Mouse (Mus musculus) gastrocnemius, postnatal 14 days (tissue): ENCODE measurements around the gene Wnt7b. TPM values are rescaled to one million over a fixed set of nuclear protein-coding genes. Genes with fewer than 3 reads are reported as not detected.
A peak's percentile ranks its signal among the peaks of the same experiment; 100 is the strongest.

Experiments used
- DNase-seq: peaks from one replicate; pipeline ENCODE4 v3.0.0; 2021; ENCODE audit warnings: mixed read lengths
- intact Hi-C: fragments of 180-260 bp; cut with DNase I; formaldehyde crosslinking; loops from one replicate; pipeline ENCODE4 v1.15.1; 2025; ENCODE audit warnings: low total_unique reads
- total RNA-seq, 2 experiments: library from RNA; stranded (reverse); gene quantifications; 2 replicates each; pipeline ENCODE4 v1.2.3; 2021

Gene Wnt7b
- total RNA-seq, 2 experiments from 2014 or later = 0.09 to 0.12 TPM

DNA sequence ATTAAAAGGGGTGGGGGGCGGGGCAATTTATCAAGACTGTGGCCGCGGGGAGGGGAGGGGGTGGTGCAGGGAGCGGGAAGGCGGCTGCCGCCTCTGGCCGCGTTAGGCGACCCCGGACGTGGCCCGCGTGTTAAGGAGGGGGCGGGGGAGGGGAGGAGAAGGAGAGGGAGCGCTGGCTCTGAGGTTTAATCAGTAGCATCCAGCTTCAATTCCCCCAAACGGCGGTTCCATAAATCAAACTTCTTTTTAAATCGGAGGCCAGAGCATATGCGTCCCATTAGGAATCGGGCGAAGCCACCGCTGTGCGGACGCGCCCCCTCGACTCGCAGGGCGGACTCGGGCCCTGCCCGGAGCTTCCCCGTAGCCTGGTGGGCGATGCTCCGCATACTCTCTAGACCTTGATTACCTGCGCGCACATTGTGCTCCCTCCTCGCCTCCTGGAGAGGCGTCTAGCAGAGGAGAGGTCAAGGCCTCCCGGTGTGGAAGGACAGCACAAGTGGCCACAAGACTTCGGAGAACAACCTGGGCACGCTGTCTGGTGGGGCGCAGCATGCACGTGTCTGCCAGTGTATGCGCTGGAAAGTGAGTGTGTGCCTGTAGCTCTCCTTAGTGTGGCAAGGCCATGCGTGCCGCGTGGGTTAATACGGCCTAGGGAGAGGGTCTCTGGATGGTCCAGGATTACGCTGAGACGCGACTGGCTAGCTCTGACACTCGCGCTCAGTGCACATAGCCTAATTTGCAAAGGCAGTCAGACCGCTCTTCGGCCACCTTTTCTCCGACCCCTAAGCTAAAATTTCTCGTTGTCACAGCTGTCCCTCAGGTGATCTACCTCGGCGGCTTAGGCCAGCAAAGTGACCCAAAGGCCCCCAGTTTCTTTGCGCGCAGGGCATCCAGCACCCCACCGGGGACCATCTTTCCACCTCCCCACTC, 5.5 kb downstream of the Wnt7b start:
- DNase-seq = no peak
- intact Hi-C loops = loop anchor here (5.0 kb wide), 1 partner anchor 189 kb away; no protein-coding TSS in a partner anchor

DNA sequence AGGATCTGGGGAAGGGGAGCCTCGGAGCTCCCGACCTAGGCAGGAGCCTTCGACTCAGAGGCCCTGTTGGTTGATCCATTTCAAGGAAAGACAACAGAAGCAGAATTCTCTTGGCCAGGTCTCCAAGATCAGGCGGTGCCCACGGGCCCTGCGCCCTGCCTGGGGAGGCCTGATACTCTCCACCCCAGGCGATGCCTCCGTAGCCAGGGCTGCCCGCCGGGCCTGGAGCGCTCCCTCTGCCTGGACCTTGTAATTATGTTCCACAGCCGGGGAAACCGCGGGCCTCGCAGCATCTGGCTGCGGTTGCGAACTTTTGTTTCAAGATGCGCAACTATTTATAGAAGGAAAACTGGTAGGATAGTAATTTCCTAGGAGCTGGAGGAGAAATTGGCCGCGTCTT, 6.2 kb downstream of the Wnt7b start:
- intact Hi-C loops = loop anchor here (5.0 kb wide), 1 partner anchor 189 kb away; no protein-coding TSS in a partner anchor
- no peak for DNase-seq

DNA sequence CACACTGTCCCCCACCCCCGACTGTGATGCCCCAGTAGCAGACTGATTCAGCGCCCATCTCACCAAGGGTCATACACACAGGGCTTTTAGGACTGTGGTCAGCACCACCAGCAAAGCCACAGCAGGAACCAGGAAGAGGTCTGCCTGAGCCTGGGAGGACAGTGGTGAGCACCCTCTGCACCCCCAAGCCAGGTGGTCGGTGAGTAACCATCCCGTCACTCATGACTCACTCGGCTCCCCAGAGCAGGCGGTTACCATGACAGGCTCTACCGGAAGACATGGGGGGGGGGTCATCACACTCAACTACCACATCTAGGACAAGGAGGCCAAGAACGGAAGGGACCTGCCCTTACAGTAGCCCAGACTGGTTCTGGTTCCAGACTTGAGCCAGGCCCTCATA, 7.7 kb downstream of the Wnt7b start:
- intact Hi-C loops = no loop called here
- no peak for DNase-seq

DNA sequence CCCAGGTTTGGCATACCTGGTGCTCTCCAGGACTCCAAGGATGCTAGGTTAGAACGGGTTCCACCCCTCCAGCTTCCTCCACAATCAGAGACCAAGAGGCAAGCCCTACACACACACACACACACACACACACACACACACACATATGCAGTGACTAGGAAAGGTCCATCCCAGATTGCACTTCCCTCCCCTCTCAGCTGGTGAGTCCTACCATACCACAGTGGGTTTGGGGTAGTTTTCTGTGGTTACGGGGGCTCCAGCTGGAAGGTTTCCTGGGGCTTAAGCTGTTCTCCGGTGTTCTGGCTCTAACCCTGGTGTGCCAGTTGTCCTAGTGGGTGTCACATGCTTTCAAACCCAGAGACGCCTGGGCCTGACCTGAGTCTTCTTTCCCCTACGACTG, 8.2 kb downstream of the Wnt7b start:
- intact Hi-C loops = no loop called here
- DNase-seq = no peak

DNA sequence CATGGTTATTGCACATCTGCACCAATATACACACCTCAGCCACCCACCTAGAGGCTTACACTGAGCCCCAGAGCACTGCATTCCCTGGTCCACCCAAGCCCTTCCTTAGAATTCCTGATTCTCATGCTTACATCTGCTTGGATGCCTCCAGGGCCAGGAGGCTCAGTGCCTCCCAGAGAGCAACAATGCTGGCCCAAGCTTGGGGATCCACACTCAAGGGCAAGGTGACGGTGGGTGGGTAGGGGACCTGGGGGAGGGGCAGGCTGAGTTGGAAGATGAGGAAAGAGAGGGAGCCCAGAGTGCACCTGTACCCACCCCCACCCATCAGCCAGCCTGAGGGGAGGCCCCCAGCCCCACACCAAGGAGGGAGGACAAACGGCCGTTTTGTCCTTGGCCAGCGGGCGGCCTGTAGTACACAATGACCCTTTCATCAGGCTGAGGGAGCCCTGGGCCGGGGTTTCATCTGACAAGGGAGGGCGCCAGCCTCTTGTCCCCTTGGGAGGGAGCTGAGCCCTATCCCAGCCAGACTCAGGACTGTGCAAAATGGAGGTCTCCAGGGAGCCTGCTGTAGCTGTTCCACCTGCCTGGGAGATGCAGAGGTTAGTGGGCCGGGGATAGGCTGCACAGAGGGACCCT, 9.5 kb downstream of the Wnt7b start:
- no peak for DNase-seq
- intact Hi-C loops = no loop called here

DNA sequence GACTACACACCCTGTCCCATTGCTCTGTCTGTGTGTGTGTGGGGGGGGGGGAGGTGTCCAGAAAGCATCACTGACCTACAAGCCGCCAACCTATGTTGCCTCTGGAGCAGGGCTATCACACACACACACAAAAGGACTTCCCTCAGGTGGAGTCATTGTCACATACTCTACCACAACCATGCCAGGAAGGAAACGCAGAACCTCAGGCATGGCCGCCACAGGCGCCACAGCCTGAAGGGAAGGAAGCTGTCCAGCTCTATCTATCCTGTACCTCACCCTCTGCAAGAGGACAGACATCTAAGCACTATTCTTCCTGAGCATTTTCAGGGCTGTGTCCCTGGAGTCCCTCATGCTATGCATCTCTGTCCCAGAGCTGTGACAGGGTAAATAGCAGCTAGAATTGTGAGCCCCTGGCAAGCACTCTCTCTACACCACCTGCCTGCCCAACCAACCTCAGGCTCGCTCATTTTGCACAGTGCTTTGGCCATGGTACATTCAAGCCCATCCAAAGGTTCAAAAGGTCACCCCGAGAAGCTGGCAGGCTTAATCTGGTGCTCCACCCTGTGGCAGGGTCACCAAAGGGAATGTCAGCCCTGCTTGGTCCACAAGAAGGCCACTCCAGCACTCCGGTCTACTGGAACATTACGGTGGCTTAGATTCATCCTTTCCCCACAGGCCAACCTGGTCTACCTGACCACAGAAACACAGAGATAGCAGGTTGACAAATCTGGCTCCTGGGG, 12.1 kb downstream of the Wnt7b start:
- DNase-seq = no peak
- intact Hi-C loops = no loop called here

DNA sequence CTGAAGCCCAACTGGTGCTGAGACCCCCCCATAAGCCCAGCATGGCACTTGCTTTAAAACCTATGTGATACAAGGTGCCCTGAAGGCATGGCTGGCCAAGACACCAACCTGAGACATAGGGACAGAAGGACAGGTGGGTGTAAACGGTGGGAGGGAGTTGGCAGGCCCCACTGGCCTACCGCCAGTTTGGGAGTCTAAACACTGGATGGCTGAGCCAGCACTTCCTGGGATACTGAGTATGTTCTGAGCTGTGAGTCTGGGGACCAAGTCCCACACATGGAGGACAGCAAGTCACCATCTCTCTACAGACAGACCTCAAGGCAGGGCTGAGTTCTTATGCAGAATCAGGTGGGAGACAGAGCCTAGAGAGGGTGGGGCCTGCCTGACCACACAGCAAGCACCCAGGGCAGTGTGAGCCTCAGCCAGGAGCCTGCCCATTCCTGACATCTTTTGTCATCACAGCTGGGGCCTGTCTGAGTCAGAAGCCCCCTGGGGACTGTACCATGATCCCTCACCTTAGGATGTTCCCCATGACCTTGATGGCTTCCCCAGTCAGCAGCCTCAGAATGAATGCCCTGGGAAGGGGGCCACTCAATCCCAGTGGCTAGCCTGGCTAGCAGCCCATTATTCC, 13.0 kb downstream of the Wnt7b start:
- no peak for DNase-seq
- intact Hi-C loops = no loop called here

DNA sequence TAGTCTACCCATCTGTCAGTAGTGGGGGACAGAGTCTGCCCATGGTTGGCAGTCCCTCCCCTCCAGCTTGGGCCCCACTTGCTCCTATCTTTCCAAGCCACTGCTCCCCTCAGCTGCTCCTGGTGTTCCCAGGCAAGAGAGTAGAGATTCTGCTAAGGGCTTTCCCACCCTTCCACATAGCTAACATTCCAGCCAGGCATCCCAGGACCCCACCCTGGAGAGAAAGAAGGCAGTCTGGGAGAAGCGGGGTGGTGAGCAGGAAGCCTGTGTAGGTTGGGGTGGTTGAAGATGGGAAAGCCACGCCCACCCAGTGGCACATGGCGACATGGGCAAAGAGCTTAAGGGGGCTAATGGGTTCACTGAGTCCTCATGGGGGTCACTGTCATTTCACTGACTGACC, 13.9 kb downstream of the Wnt7b start:
- DNase-seq = no peak
- intact Hi-C loops = no loop called here

DNA sequence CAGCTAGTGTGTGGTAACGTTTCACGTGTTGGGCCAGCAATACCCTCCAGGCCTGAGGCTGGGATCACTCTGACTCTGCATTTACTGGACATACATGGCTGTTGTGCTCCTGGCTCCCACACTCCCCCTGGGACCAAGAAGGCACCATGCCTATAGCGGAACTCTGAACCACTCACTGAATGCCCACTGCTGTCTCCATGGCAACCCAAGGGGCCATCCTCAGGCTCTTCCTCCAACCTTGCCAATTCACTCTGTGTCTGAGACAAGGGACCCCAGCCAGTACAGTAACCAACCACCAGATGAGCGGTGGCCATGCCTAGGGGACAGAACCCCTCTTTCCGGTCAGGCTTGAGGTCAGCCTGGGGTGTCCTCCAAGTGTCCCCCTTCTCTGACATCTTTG, 17.3 kb downstream of the Wnt7b start:
- no peak for DNase-seq
- intact Hi-C loops = no loop called here

DNA sequence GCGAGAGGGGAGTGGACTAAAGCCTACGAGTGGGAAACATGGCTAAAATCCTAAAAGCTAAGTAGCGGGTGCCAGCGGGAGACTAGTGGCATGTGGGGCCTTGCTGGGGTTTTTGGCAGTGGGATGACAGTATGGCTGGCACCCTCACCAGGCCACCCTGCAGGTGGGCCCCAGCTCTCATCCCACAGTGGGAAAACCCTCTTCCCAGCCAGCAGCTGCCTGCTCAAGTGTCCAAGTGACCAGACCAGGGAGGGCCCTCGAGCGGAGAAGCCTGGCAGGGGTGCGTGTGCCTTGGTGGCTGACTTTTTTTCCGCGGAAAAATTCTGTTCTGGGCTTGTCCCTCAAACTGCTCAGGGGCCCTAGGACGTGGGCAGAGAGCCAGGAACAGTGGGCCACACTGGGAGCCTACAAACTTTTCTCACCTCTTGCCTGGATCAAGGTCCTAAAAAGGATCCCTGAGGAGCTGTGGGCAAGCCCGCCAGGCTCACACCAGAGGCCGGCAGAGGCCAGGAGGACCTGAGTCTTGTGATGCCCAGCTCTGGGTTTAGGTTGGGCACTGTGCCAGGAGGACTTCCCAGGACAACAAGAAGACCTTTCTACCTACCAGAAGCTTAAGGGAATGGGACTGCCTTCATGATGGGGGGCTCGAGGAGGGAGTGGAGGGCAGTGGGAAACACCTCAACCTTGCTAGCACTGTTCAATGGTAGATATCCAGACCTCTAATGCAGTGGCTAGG, 18.1 kb downstream of the Wnt7b start:
- intact Hi-C loops = no loop called here
- DNase-seq = no peak

DNA sequence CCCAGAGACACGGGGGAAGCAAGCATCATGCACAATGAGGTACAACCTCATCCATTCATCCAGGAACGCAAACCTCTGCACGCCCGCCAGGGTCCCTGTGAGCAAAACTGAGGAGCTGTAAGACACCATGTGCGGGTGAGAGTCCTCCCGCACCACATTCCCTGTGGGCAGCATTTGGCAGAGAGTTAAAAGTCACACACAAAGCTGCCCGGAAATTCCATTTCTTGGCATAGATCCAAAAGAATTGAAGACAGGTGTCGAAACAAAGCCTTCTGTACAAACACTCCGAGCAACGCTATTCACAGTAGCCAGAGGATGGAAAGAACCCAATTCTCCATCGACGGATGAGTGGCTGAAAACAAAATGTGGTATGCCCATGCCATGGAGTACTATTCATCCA, 20.3 kb downstream of the Wnt7b start:
- DNase-seq = no peak

DNA sequence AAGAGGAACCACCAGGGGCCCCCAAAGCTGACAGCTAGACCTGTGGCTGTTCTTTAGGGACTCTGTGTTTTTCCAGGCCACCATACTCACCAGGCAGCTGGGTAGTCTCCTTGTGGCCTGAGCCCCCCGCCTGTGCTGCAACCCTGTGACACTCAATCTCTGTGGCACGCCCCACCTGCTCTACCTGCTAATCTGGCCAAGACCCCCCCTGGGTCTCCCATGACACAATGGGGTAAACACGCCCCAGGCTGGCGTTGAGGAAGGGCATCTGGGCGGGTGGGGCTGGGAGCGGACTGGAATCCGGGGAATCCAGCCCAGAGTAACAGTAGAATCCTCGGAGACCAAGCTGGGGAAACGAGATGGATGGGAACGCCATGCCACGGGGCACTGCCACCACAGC, 21.4 kb downstream of the Wnt7b start:
- intact Hi-C loops = no loop called here
- no peak for DNase-seq

More for the DNA sequence above, 20.3 kb downstream of the Wnt7b start:
- intact Hi-C loops = no loop called here

DNA sequence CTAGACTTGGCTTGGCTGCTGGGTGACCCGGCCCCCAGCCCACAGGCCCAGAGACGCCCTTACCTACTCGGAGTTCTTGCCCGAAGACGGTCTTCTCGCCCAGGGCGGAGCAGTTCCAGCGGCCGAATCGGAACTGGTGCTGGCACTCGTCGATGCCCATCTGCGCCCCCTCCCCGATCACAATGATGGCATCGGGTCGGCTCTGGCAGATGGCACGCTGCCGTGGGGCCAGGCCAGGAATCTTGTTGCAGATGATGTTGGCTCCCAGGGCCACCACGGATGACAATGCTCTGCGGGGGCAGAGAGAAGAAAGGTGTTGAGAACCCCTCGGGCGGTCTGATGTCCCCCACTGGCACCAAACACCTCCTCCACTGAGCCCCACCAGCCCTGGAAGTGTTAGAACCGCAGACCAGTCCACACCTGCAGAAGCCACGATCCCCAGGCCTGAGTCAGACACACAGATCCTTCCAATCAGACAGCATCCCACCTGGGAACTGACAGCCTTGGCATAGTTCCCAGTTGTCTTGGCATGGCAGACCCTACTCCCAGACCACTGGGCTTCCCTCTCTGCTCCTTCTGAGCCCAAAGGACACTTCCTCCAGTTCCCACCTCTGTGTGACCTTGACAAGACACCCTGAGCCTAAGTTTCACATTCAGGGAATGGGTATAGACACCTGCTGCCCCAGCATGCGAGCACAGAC, 23.3 kb downstream of the Wnt7b start:
- intact Hi-C loops = no loop called here
- no peak for DNase-seq

DNA sequence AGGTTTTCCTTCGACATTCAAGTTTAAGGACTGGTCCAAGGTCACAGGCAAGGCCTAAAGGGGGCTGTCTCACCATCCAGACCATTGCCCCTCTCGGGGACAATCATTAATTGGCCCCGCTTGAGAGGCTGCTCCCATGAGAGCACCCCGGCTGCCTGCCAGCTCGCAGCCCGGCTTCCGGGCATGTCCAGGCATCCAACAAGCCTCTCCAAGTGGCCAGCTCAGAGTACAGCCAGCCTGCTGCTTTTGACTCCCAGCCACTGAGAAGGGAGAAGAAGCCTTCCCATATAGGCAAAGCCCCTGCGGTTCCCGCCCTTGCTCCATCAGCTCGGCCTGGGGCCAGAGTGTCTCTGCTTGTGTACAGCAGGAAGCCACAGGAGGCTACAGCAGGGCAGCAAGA, 26.5 kb downstream of the Wnt7b start:
- intact Hi-C loops = no loop called here
- peak; percentile 17 for DNase-seq

DNA sequence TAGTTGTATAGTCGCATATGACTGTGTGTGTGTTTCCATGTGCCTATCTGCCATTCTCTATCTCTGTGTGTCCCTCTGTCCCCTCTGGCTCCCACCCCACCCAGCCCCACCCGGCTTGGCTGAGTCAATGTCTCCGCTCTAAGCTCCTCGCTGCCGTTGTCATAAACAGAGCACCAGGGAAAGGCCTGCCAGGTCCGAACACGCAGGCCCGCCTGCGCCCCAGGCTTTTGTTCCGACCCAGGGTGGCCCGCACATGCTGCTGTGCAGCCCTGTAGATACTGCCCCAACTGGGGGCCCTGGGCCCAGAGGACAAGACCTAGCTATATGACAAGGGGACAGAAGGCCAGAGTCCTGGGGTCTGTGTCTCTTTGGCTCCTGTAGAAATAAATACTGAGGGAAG, 28.9 kb downstream of the Wnt7b start:
- DNase-seq = no peak
- intact Hi-C loops = no loop called here

DNA sequence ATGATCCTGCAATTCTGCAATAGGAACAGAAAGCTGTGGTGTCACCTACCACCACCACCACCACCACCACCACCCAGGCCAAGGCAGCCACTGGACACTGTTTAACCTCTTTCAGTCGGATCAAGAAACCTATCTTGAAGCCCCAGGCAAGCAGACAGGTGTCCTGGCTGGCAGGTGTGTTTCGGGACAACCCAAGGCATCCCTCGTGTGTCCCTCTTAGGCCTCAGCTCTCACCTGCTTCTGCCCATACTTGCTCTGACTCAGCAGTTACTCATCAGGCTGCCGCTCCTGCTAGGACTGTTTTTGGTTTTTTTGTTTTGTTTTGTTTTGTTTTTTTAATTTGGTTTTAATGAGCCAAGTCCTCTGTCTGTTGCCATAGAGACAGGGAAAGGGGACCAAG, 35.8 kb downstream of the Wnt7b start:
- no peak for DNase-seq
- intact Hi-C loops = no loop called here

DNA sequence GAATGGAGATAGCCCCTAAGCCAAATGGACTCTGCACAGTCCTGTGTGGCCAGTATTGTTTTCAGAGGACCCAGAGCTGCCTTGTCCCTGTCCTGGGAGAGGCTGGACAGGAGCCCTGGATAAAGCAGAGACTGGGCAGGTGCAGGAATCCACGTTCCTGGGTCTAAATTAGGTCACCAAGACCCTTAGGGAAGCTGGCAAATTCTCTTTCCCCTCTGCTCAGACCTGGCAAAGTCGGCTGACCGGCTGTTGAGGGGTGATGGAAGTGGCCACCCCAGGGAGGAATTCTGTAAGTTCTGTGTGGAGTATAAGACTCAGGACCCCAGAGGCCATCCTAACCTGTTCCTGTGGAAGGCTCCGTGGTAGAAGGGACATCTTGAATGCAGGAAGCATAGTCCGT, 36.9 kb downstream of the Wnt7b start:
- no peak for DNase-seq
- intact Hi-C loops = no loop called here

DNA sequence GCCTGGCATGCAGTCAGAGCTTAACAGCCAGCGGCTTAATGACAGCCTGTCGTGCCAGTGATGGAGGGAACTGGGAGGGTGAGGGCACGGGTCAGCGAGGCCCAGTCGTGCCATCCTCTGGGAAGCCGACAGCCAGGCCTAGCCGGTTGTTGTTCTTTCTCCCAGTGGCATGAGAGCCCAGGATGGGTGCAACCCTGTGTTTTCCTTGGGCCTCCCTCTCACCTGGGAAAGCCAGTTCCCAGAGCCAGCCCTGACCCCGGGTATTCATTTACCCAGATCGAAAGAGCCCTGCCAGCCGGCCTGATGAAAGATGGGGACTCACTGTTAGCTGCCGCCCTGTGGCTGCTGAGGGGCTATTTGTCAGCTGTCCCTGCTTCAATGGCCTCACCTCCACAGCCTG, 44.1 kb downstream of the Wnt7b start:
- DNase-seq = no peak
- intact Hi-C loops = no loop called here

DNA sequence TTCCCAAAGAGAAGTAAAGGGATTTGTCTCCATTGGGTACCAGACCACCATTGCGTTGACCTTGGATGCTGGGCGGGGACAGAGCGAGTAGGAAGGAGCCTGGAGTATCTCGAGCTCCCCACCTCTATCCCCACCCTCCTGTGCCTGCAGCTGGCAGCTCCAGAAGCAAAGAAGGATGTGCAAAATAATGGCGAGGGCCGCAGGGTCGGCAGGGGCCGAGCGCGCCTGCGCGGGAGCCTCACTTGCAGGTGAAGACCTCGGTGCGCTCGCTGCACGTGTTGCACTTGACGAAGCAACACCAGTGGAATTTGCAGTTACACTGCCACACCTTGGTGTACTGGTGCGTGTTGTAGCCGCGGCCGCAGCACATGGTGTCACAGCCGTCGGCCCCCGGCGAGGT, 45.1 kb downstream of the Wnt7b start:
- DNase-seq = no peak
- intact Hi-C loops = no loop called here
